Mouse (Mus musculus): Measurements from ENCODE around the gene Cacna1c.

The Cacna1c gene

GRCm38 (mm10) chr6:119196382-119197305 lies at the start of gene Cacna1c:
Gene Cacna1c (minus strand): TSS chr6:119196418.
- no peak for DNase-seq (ENCODE audit: low spot score)

- no peak for DNase-seq (ENCODE audit: low spot score)
Observed at GRCm38 (mm10) chr6:119240871-119241705, 44.9 kb upstream of the Cacna1c start.

- DNase-seq (ENCODE audit: low spot score): no peak
Observed at GRCm38 (mm10) chr6:119240256-119240655, 44.0 kb upstream of the Cacna1c start.

DNA sequence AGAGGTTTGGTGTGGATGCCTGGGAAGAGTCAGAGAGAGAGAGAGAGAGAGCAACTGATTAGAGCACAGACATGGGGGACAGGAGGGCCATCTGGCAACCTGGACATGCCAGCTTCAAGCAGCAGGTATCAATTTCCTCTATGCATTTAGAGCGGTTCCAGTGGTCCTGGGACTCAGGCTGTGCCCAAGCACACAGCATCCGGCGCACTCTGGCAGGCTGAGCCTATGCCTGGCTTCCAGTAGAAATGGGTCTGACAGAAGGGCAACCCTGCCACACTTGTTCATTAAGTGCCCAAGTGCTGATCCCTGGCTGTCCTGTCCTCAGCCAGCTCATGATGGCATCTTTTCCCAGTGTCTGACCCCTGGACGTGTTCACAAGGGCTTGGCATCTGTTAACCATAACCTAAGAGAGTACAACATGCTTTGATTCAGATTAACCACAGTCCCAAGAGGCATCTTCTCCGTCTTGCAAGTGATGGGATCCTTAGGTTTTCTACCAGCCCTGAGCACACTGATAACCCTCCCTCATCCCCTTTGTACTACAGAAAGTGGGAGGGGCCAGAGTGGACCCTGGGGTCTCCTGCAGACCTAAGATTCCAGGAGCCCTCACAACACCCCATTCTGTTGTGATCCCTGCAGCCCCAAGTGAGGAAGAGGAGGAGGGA lies 43.3 kb upstream of the Cacna1c start:
- DNase-seq (ENCODE audit: low spot score): no peak

GRCm38 (mm10) chr6:119237427-119237989 lies 41.3 kb upstream of the Cacna1c start:
- DNase-seq (ENCODE audit: low spot score): no peak

DNA sequence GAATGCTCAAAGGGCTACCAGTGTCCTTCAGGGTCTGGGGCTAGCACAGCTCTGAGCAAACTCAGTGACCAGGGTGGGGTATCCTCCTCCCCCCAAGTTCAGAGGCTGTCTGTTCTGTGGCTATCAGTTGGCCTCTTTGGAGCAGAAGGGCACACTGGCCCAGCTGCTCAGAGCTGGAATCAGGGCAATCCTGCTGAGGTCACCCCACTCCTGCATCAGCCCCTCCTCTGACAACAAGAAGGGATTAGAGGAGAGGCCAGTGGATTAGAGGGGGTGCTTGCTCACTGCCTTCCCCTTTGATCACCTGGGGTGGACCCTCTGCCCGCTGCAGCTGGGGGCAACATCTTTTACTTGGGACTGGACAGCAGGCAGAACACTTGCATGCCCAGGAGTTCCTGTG lies 40.0 kb upstream of the Cacna1c start, which contains the start of gene Cacna2d4:
Gene Cacna2d4 (plus strand): TSS at position 286 of the 400 bp plus-strand sequence.
- no peak for DNase-seq (ENCODE audit: low spot score)

DNA sequence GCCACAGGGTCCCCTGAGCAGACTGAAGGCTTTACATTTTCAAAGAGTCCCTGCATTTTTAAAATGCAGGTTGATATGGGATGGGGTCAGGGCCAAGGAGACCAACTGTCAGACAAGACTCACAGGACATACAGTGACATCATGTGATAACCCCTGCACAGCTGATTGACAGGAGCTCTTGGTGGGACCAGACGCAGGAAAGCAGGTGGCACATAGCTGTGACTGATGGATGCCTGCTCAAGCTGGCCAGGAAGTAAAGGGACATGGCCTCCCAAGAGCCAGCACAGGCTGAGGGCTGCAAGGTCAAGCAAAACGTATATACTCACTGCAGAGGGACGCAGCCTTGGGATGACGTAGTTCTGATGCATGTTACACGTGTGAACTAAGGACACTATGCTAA lies 39.2 kb upstream of the Cacna1c start:
- no peak for DNase-seq (ENCODE audit: low spot score)

DNA sequence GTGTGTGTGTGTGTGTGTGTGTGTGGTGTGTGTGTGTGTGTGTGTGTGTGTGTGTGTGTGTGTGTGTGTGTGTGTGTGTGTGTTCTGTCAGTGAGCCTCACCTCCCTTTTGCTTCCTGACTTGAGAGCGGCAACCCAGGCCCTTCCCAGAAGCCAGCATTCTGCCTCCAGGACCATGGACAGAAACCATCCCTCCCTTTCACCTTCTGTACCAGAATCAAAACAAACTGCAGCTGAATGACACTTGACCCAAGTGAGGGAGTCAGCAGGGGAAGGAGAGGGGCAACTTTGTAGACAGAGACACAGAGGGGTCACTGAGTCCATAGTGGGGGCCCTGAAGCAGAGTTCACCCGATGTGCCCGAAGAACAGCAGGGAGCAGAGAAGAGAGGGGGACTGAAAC lies 36.8 kb upstream of the Cacna1c start:
- DNase-seq (ENCODE audit: low spot score): no peak

DNA sequence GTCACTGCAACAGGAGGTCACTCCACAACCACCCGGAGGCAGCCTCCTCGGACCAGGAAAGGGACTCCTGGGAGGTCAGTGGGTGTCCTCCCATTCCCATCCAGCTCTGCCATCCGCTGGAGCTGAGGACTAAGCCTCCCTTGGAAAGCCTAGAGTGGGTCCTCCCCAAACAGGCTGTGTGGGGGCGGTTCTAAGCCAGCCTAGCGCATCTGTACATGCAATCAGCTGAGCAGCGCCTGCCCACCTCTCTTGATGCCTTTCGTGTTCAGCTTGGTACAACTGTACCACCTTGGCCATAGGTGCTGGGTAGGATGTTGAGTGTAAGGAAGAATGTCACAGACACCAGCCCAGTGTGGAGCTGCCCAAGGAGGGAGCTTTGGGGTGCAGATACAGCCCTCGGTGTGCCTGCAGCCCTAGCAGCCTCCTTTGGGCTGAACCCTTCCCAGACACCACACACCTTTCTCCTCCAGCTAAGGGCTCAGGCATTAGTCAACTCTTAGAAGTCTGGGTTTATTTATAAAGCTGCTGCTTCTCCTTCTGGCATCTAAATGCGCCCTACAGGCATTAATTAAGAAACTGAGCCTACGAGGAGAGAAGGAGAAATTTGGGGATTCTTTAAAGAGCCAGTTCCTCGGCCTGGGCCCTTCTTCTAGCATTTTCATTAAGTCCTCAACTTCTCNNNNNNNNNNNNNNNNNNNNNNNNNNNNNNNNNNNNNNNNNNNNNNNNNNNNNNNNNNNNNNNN lies 32.8 kb upstream of the Cacna1c start:
- DNase-seq (ENCODE audit: low spot score): no peak

GRCm38 (mm10) chr6:119227001-119227400 lies 30.8 kb upstream of the Cacna1c start:
- no peak for DNase-seq (ENCODE audit: low spot score)

- no peak for DNase-seq (ENCODE audit: low spot score)
Observed at GRCm38 (mm10) chr6:119225731-119226130, 29.5 kb upstream of the Cacna1c start.

- no peak for DNase-seq (ENCODE audit: low spot score)
Observed at GRCm38 (mm10) chr6:119225226-119225625, 29.0 kb upstream of the Cacna1c start.

DNA sequence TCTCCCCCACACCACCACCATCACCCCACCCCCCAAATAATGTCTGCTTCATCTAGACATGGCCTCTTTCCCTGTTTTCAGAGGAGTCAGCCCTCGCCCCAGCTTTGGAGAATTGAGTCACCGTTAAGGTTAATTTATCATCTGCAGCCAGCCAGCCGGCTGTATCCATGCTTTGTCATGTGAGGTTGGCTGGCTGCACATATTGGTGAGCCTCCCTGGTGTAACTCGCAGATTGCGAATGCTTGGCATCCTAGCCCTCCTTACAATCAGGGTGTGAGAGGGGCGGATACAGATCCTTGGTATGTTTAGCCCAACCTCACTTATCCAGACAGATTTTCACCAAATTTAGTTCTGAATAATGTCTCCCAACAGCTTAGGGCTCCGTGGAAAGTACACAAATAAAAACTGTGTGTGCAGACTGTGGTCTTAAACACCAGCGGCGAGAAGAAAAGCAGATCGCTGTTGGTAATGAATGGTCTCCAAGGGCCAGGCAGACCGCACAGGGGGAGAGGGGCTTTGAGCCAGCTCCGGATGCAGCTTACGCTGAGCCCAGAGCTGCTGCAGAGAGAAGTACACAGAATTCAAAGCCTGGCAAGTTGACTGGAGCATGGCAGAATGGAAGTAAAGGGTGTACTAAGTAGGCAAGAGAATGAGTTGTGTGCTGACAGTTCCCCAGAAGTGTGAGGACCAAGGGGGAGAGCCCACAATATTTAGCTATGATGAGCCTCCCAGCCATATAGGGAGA lies 28.4 kb upstream of the Cacna1c start:
- no peak for DNase-seq (ENCODE audit: low spot score)

DNA sequence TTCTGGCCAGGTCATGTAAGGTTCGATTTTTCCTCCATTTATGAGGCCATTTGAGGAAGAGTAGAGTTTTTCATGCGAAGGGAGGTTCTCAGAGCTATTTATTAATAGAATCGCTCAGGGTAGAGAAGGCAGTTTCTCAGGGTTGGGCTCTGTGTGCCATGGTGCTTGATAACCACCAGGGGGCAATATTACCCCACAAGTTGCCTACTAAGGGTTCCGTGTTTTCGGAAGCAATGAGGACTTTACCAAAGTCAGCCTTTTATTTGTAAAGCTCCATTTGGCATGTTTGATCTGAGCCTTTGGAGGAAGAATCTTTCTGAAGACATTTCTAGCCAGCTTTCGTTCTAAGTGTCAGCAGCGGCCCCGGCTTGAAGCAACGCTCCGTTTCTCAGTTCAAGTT lies 24.1 kb upstream of the Cacna1c start:
- no peak for DNase-seq (ENCODE audit: low spot score)

DNA sequence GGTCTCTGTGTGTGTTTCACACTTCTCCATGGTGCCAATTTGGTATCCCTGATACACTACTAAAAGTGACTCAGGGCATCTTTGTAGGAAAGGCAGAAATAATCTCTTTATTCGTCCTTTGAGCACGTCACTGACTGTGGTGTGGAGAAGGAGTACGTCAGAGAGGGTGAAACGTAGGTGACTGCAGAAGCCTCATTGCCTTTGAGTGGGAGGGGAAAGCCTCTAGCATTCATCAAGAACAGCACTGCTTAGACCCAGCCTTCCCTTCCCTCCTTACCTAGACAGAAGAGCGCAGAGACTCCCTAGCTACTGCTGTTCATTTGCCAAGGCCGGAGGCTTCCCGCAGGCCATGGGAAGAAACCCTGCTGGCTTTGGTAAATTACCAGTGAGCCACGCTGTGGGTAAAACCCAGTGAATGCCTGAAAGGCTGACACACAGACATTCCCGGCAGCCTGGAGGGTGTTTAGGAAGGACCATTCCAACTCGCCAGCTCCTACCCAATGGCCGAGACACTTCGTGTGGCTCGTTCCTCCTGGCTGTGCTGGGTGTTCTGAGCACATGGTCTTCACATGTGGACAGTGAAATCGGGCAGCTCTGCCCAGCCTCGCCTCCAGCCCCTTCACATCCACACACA lies 23.1 kb upstream of the Cacna1c start:
- DNase-seq (ENCODE audit: low spot score): no peak

DNA sequence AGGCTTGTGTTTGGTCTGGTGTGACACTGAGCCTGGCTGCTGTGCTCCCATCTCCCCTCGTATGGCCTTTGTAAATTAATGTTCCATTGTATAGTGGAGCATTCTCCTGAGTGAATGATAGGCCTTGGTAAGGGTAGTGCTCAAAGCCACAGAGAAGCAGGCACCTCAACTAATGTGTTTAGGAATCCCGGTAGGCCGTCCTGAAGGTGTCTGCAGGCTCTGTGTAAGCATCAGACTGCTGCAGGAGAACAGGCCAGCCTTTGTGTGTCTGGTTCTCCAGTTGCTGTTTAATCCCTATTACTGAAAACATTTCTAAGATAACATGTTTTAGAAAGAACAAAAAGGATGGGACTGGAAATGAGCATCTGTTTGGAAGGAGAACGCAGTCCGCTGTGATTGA lies 22.4 kb upstream of the Cacna1c start:
- no peak for DNase-seq (ENCODE audit: low spot score)

DNA sequence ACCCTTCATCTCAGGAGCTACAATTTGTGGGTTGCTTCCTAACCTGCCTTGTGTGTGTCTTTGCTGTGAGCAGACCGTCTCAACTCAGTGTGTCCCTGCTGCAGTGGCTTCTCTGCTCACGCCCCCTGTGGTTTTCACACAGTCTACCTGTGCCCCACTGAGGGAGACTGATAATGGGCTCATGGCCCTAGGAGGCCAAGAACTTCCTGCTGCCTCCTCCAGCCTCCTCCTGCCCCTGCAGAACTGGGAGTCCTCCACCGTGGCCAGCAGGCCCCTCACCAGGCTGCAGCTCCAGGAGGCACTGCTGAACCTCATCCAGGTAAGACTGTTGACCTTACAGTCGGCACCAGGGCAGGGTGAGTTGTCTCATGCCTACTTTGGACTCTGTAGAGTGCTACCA lies 21.4 kb upstream of the Cacna1c start:
- DNase-seq (ENCODE audit: low spot score): no peak

GRCm38 (mm10) chr6:119215040-119215613 lies 18.9 kb upstream of the Cacna1c start:
- no peak for DNase-seq (ENCODE audit: low spot score)

GRCm38 (mm10) chr6:119214190-119214589 lies 18.0 kb upstream of the Cacna1c start:
- no peak for DNase-seq (ENCODE audit: low spot score)

DNA sequence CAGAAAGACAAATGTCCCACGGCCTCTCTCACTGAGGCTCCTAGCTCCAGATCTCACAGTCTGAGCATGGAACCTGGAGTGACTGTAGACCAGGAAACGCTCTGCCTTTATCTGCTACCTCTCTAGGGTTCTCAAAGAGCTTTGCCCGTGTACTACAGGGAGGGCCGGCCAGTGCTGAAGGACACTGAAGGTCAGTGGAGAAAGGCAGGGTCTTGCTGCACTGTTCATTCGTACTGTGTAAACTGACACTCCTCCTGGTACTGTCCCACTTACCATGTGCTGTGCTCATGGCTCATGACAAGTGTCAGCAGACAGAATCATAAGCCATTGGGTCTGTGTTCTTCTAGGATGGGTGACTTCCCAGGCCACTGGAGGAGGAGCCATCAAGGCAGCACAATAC lies 17.2 kb upstream of the Cacna1c start:
- DNase-seq (ENCODE audit: low spot score): no peak

All from left cerebral cortex, adult 11 months (tissue).